Mouse (Mus musculus) forebrain, embryonic 13.5 days (tissue): ENCODE results near the gene Gm38431. TPM values are rescaled to one million over a fixed set of nuclear protein-coding genes. Genes with fewer than 3 reads are reported as not detected.
A peak's percentile ranks its signal among the peaks of the same experiment; 100 is the strongest.

Experiments used
- ATAC-seq: fragments of 200-750 bp; cut with Nextera tagmentation; 2 replicates; pipeline ENCODE4 v1.8.0; 2017
- H3K27ac ChIP-seq: fragments of 300-500 bp; sonication (generic); 2 replicates; pipeline ENCODE4 v1.5.1; 2015; ENCODE audit warnings: inconsistent platforms, mild to moderate bottlenecking, moderate library complexity
- H3K27me3 ChIP-seq: fragments of 300-500 bp; sonication (generic); 2 replicates; pipeline ENCODE4 v1.6.1; 2015; ENCODE audit warnings: mild to moderate bottlenecking, inconsistent platforms
- H3K36me3 ChIP-seq: fragments of 300-500 bp; sonication (generic); 2 replicates; pipeline ENCODE4 v1.6.1; 2015; ENCODE audit warnings: mild to moderate bottlenecking, inconsistent platforms; ENCODE audit not compliant: poor library complexity, severe bottlenecking
- H3K4me1 ChIP-seq: fragments of 300-500 bp; sonication (generic); 2 replicates; pipeline ENCODE4 v1.6.1; 2015; ENCODE audit warnings: inconsistent platforms
- H3K4me2 ChIP-seq: fragments of 300-500 bp; sonication (generic); 2 replicates; pipeline ENCODE4 v1.6.1; 2015; ENCODE audit warnings: inconsistent platforms, mild to moderate bottlenecking, moderate library complexity
- H3K4me3 ChIP-seq: fragments of 300-500 bp; sonication (generic); 2 replicates; pipeline ENCODE4 v1.5.1; 2015; ENCODE audit warnings: mild to moderate bottlenecking, inconsistent platforms
- H3K9ac ChIP-seq: fragments of 300-500 bp; sonication (generic); 2 replicates; pipeline ENCODE4 v1.6.1; 2015; ENCODE audit warnings: mild to moderate bottlenecking, inconsistent platforms
- H3K9me3 ChIP-seq: fragments of 300-500 bp; sonication (generic); replicated peaks from 2 replicates; pipeline ENCODE4 v1.6.1; 2016; ENCODE audit warnings: inconsistent platforms
- WGBS: fragments of 180-500 bp; shearing (Covaris S2); methylation state at CpG from one replicate; pipeline ENCODE4 v1.1.7; 2015; 5-methylcytosine and 5-hydroxymethylcytosine counted together
- polyA plus RNA-seq: library from polyadenylated mRNA; unstranded; fragments of >200 nt; fragmentation: Nextera tagmentation; extraction: Ambion mirVana; gene quantifications from 2 replicates; pipeline ENCODE4 v1.2.1, GENCODE M21; 2015

The Gm38431 gene
- polyA plus RNA-seq, 1 experiment from 2014 or later: 1.5 TPM

DNA sequence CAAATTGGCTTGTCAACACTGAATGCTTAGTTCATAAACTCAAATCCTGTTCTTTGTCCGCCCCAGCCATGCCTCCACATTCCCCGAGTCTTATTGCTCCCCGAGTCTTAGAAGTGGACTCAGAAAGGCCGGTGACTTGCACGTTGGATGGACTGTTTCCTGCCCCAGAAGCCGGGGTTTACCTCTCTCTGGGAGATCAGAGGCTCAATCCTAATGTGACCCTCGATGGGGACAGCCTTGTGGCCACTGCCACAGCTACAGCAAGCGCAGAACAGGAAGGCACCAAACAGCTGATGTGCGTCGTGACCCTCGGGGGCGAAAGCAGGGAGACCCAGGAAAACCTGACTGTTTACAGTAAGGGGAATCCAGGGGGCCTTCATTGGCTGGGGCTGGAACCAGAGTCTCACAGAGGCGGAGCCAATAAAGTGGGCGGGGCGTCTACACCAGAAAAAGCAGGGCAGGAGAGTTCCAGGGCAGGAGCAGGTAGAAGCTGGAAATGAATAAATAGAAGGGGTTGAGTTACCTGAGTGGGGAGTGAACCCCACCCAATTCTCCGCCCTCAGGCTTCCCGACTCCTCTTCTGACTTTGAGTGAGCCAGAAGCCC, 57.2 kb downstream of the Gm38431 start:
- Histone ChIP-seq H3K4me1 (peaks cover 59% of the 10 kb centered on the region), H3K4me3 (no peak overlapping the region; the same call in 1 of the 2 replicates), H3K27ac (no peak overlapping the region), H3K9me3 (no peaks in the 10 kb centered on the region), H3K4me2 (no peak overlapping the region), H3K9ac (no peak overlapping the region), H3K27me3 (peaks cover 99% of the 10 kb centered on the region), H3K36me3 (no peaks in the 10 kb centered on the region)
- no peak for ATAC-seq
- 2% methylated on average over 17 of the region's 17 CpGs for WGBS

DNA sequence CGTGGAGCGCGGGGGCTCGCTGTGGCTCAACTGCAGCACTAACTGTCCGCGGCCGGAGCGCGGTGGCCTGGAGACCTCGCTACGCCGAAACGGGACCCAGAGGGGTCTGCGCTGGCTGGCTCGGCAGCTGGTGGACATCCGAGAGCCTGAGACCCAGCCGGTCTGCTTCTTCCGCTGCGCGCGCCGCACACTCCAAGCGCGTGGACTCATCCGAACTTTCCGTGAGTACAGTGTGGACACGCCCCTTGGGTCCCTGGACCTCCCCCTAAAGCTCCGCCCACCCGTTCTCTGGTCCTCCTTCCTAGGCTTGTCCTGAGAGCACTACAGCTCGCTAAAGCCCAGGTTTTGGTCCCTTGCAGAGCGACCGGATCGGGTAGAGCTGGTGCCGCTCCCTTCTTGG, 58.7 kb downstream of the Gm38431 start:
- peaks cover 99% of the 10 kb centered on the region for H3K27me3 ChIP-seq
- H3K27ac ChIP-seq: no peak overlapping the region
- peak overlapping the region; percentile 50 for H3K4me3 ChIP-seq
- H3K9me3 ChIP-seq: no peaks in the 10 kb centered on the region
- peak overlapping the region; percentile 94 for H3K4me2 ChIP-seq
- H3K36me3 ChIP-seq: no peaks in the 10 kb centered on the region
- WGBS: under 1% methylated on average over 34 of the region's 34 CpGs
- ATAC-seq: 0 out of 2 replicates have a peak, but pooled peaks have one; percentile 19
- H3K4me1 ChIP-seq: peaks cover 66% of the 10 kb centered on the region
- H3K9ac ChIP-seq: peak overlapping the region; percentile 39; the same call in 1 of the 2 replicates

DNA sequence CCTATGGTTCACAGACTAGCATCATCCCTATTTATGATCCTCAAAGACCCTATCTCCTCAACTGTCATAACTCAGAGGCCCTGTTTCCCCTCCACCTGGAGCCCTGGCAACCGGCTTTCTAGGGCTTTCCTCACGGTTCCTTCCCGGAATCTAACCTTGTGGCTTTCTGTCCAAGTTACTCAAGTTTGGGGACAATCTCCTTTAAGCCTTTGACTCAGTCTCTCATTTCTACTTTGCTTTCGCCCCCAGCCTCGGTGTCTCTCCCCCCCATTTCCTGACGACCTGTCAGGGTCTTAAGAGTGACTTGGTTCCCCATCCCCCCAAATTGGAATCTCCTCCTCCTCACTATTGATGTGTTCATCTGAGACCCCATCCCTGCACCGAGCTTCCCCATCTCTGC, 59.3 kb downstream of the Gm38431 start:
- Histone ChIP-seq H3K27me3 (peaks cover 98% of the 10 kb centered on the region), H3K4me1 (peaks cover 60% of the 10 kb centered on the region), H3K4me3 (peak overlapping the region; percentile 50), H3K36me3 (no peaks in the 10 kb centered on the region), H3K9me3 (no peaks in the 10 kb centered on the region), H3K4me2 (peak overlapping the region; percentile 94), H3K27ac (no peak overlapping the region), H3K9ac (no peak overlapping the region; the same call in 1 of the 2 replicates)
- no peak for ATAC-seq
- WGBS: 2% methylated on average over 7 of the region's 7 CpGs

DNA sequence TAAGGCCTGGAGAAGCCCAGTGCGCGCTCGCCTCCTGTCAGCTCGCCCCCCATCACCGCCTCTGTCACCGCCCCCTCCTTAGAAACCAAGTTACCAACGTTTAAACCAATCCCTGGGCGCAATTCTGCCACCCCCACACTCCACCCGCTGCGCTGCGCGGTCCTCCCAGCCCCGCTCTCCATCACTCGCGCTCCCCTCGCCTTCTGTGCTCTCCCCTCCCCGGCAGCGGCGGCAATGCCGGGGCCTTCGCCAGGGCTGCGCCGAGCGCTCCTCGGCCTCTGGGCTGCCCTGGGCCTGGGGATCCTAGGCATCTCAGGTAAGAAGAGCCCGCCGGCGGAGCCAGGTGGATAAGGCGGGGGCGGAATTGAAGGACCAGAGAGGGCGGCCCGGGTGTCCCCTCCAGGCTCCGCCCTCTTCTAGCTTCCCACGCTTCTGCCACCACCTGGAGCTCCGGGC, 59.9 kb downstream of the Gm38431 start, which contains the start of gene Icam5:
Gene Icam5, plus strand, starts transcription at position 178 of the 456 bp plus-strand sequence.
- no peaks in the 10 kb centered on the region for H3K9me3 ChIP-seq
- no peak within 1 kb of the TSS for H3K27ac ChIP-seq
- H3K4me2 ChIP-seq: peak within 1 kb of the TSS; percentile 94
- H3K4me1 ChIP-seq: peaks cover 55% of the 10 kb centered on the region
- under 1% methylated on average over 35 of the region's 35 CpGs for WGBS
- no peaks in the 10 kb centered on the region for H3K36me3 ChIP-seq
- H3K27me3 ChIP-seq: peaks cover 98% of the 10 kb centered on the region
- H3K9ac ChIP-seq: peak within 1 kb of the TSS; percentile 62
- peak within 1 kb of the TSS; percentile 50 for H3K4me3 ChIP-seq
- peak; percentile 50 for ATAC-seq

DNA sequence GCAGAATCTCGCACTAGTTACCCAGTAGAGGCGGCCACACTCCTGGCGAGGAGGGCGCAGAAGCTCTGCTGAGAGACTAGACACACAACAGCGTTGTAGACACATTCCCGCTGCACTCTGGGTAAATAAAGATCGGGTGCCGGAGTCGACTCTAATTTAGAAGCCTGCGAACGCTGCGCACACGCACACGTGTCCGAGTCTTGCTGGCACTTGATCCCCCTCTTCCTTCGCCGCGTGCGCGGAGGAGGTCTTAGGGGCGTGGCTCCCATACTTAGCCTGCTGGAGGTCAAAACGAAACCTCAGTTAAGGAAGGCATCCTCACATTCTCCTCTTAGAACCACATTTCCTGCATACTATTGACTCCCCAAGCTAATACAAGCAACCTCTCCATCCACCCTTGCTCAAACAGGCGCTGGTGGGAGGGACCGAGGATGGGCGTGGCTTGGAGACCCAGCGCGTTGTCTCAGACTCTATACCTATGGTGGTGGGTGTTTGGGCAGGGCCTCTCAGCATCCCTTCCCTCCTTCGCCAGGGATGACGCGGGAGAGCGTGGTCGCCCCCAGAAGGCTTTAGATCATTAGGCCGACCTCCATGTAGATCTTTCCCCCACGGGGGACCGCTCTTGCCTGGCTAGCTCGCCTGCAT, 60.4 kb downstream of the Gm38431 start:
- H3K36me3 ChIP-seq: no peaks in the 10 kb centered on the region
- peak overlapping the region; percentile 50 for H3K4me3 ChIP-seq
- under 1% methylated on average over 36 of the region's 36 CpGs for WGBS
- peaks cover 50% of the 10 kb centered on the region for H3K4me1 ChIP-seq
- H3K9ac ChIP-seq: peak overlapping the region; percentile 62
- H3K4me2 ChIP-seq: peak overlapping the region; percentile 94
- no peaks in the 10 kb centered on the region for H3K9me3 ChIP-seq
- peak; percentile 67 for ATAC-seq
- peaks cover 98% of the 10 kb centered on the region for H3K27me3 ChIP-seq
- H3K27ac ChIP-seq: no peak overlapping the region

DNA sequence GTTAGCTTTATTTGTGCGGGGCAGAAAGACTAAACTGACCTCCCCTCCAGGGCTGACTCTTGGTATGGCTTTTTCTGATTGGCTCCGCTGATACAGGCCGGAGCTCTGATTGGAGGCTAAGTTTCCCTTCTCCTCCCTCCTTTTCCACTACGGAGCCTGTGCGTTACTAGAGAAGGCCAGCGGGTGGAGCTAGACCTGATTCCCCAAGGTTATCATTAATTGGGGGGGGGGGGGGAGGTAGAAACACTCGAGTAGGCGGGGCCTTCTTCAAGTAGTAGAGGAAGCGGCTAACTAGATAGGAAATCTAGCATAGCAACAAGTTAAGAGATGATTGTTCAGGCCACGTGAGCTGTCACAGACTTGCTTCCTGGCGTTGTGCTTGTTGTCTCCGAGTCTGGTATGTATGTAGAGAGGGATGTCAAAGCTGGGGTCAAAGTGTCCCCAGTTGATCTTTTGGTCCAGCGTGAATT, 61.0 kb downstream of the Gm38431 start:
- H3K4me2 ChIP-seq: peak overlapping the region; percentile 94
- no peaks in the 10 kb centered on the region for H3K9me3 ChIP-seq
- ATAC-seq: peak; percentile 59
- H3K27me3 ChIP-seq: peaks cover 98% of the 10 kb centered on the region
- peaks cover 47% of the 10 kb centered on the region for H3K4me1 ChIP-seq
- no peak overlapping the region for H3K27ac ChIP-seq
- no peak overlapping the region for H3K9ac ChIP-seq
- no peaks in the 10 kb centered on the region for H3K36me3 ChIP-seq
- H3K4me3 ChIP-seq: peak overlapping the region; percentile 50
- WGBS: 0% methylated on average over 13 of the region's 13 CpGs

DNA sequence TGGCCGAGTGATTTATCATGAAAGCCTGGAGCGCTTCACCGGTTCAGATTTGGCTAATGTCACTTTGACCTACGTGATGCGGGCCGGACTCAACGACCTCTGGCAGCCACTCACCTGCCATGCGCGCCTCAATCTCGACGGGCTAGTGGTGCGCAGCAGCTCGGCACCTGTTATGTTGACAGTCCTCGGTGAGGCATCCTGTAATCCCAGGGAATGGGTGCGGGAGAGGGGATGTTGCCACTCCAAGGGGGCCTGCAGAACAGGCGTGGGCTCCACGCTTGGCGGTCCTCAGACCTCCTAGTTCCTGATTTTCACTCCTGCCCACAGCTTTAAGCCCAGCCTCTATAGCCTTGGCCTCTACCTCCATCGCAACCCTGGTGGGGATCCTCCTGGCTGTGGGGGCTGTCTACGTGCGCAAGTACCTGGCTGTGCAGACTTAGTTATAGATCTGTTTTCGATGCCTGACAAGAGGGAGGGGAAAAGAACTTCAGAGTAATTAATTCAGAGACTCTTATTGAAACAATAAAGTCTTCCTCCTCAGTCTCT, 61.7 kb downstream of the Gm38431 start:
- peaks cover 96% of the 10 kb centered on the region for H3K27me3 ChIP-seq
- no peaks in the 10 kb centered on the region for H3K36me3 ChIP-seq
- H3K4me3 ChIP-seq: no peak overlapping the region
- 21% methylated on average over 22 of the region's 22 CpGs for WGBS
- peaks cover 47% of the 10 kb centered on the region for H3K4me1 ChIP-seq
- no peak overlapping the region for H3K9ac ChIP-seq
- H3K9me3 ChIP-seq: no peaks in the 10 kb centered on the region
- H3K27ac ChIP-seq: no peak overlapping the region
- peak overlapping the region; percentile 94 for H3K4me2 ChIP-seq
- no peak for ATAC-seq

DNA sequence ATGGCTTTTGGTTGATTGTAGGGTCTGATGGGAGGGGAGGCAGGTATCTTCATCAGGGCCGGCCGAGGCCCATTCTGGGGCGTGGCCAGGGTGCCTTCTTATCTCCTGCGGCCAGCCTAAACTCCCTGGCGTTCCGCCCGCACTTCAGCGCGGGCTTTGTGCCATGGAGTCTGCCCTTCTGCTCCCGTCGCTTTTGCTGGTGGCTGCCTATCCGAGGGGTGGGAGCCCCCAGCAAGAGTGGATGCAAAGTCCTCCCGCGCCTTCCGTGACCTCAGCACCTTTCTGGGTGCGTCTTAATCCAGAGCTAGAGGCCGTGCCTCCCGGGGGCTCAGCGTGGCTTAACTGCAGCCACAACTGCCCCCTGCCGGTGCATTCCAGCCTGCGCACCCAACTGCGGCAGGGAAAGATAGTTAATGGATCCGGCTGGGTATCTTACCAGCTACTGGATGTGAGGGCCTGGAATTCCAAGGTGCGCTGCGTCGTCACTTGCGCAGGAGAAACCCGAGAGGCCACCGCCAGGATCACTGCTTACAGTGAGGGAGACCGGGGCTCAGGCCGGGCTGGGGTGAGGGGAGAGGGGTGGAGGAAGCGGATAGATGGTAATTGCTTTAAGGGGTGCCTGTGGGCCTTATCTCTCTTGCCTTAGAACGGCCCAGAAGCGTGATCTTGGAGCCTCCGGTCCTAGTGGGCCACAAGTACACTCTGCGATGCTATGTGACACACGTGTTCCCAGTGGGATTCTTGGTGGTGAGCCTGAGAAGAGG, 62.3 kb downstream of the Gm38431 start, which contains the start of gene Icam4:
Gene Icam4, plus strand, starts transcription at position 83 of the 764 bp plus-strand sequence.
- Histone ChIP-seq H3K9me3 (no peaks in the 10 kb centered on the region), H3K4me2 (peak within 1 kb of the TSS; percentile 94), H3K27ac (no peak within 1 kb of the TSS), H3K36me3 (no peaks in the 10 kb centered on the region), H3K4me1 (peaks cover 47% of the 10 kb centered on the region), H3K9ac (peak within 1 kb of the TSS; percentile 10; the same call in 1 of the 2 replicates), H3K27me3 (peaks cover 90% of the 10 kb centered on the region), H3K4me3 (peak within 1 kb of the TSS; percentile 18)
- ATAC-seq: no peak
- 2% methylated on average over 37 of the region's 37 CpGs for WGBS

DNA sequence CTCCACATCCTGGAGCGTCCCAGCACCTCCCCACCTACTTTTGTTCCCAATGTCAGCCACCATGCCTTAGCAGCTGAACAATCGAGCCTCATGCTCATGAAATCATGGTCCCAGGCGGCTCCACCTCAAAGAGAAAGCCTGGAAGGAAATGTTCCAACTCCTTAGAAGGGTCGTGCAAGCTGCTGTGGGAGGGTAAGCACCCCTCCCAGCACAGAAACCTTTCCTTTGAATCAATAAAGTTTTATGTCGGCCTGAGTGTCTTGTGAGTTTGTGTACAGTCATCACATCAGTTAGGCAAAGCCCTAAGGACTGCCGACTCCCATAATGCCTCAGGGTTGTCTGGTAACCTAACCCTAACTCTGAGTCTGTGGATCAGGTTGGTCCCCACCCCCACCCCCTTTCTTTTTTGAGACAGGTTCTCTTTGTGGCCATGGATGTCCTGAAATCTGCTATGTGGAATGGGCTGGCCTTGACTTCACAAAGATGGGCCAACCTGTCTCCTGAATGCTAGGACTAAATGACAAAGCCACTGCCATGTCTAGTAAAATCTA, 63.2 kb downstream of the Gm38431 start:
- H3K4me1 ChIP-seq: peaks cover 46% of the 10 kb centered on the region
- H3K27me3 ChIP-seq: peaks cover 82% of the 10 kb centered on the region
- no peak overlapping the region for H3K4me3 ChIP-seq
- no peaks in the 10 kb centered on the region for H3K9me3 ChIP-seq
- no peak overlapping the region for H3K27ac ChIP-seq
- H3K36me3 ChIP-seq: no peaks in the 10 kb centered on the region
- no peak overlapping the region for H3K4me2 ChIP-seq
- H3K9ac ChIP-seq: no peak overlapping the region
- WGBS: 69% methylated on average over 6 of the region's 6 CpGs
- no peak for ATAC-seq

DNA sequence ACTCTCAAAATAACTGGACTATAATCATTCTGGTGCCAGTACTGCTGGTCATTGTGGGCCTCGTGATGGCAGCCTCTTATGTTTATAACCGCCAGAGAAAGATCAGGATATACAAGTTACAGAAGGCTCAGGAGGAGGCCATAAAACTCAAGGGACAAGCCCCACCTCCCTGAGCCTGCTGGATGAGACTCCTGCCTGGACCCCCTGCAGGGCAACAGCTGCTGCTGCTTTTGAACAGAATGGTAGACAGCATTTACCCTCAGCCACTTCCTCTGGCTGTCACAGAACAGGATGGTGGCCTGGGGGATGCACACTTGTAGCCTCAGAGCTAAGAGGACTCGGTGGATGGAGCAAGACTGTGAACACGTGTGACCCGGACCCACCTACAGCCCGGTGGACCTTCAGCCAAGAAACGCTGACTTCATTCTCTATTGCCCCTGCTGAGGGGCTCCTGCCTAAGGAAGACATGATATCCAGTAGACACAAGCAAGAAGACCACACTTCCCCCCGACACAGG, 64.0 kb downstream of the Gm38431 start:
- H3K4me3 ChIP-seq: no peak overlapping the region
- no peak for ATAC-seq
- peaks cover 38% of the 10 kb centered on the region for H3K4me1 ChIP-seq
- no peak overlapping the region for H3K27ac ChIP-seq
- 56% methylated on average over 8 of the region's 8 CpGs for WGBS
- H3K9me3 ChIP-seq: no peaks in the 10 kb centered on the region
- no peak overlapping the region for H3K4me2 ChIP-seq
- no peak overlapping the region for H3K9ac ChIP-seq
- H3K36me3 ChIP-seq: no peaks in the 10 kb centered on the region
- H3K27me3 ChIP-seq: peaks cover 74% of the 10 kb centered on the region

DNA sequence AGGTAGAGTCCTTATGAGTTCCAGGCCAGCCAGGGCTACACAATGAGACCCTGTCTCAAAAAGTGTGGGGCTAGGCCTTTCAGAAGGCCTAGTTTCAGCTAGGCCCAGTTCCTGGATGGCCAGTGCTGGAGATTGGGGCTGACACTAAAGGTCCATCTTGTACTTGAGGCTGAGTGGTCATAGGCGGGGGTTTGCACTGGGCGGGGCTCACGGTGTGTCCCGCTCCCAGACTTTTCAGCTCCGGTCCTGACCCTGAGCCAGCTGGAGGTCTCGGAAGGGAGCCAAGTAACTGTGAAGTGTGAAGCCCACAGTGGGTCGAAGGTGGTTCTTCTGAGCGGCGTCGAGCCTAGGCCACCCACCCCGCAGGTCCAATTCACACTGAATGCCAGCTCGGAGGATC, 64.9 kb downstream of the Gm38431 start:
- Histone ChIP-seq H3K4me3 (no peak overlapping the region), H3K27me3 (peaks cover 64% of the 10 kb centered on the region), H3K9ac (no peak overlapping the region), H3K4me2 (no peak overlapping the region), H3K4me1 (peaks cover 29% of the 10 kb centered on the region), H3K36me3 (no peaks in the 10 kb centered on the region), H3K9me3 (no peaks in the 10 kb centered on the region), H3K27ac (no peak overlapping the region)
- ATAC-seq: no peak
- 82% methylated on average over 12 of the region's 12 CpGs for WGBS
